Mouse (Mus musculus) embryonic fibroblast, embryonic 13.5 days (primary cell): ENCODE data around the gene Spag9. TPM values are rescaled to one million over a fixed set of nuclear protein-coding genes. Genes with fewer than 3 reads are reported as not detected.
"Not testable (repeated sequence)": the region's sequence is repeated elsewhere in the genome, so short reads cannot be mapped to it uniquely, and the experiment has no call there.

Source experiments
- H3K27ac ChIP-seq: 2 replicates; pipeline ENCODE4 v1.5.1; 2012; ENCODE audit warnings: low read length, control low read depth, inconsistent platforms; ENCODE audit not compliant: insufficient read depth
- H3K4me1 ChIP-seq: 2 replicates; pipeline ENCODE4 v1.6.1; 2011; ENCODE audit warnings: low read length; ENCODE audit not compliant: control insufficient read depth, insufficient read depth
- H3K4me3 ChIP-seq: 2 replicates; pipeline ENCODE4 v1.5.1; 2011; ENCODE audit warnings: mild to moderate bottlenecking, control low read depth, low read length; ENCODE audit not compliant: insufficient read depth
- CTCF ChIP-seq: IDR thresholded peaks from 2 replicates; pipeline ENCODE4 v1.5.1; 2011; ENCODE audit warnings: mild to moderate bottlenecking, control low read depth, low read length, moderate library complexity, borderline replicate concordance; ENCODE audit not compliant: insufficient read depth
- POLR2A ChIP-seq: IDR thresholded peaks from 2 replicates; pipeline ENCODE4 v1.6.1; 2011; ENCODE audit warnings: low read depth, mild to moderate bottlenecking, control low read depth, low read length, moderate library complexity
- polyA plus RNA-seq: library from polyadenylated mRNA; stranded (reverse); fragments of >200 nt; gene quantifications from 2 replicates; pipeline ENCODE4 v1.2.4, GENCODE M21; 2011; ENCODE audit warnings: low read depth; ENCODE audit not compliant: missing spikeins, insufficient read length

The Spag9 gene
- polyA plus RNA-seq, 1 experiment: 93.7 TPM

- Histone ChIP-seq H3K27ac (no peak overlapping the region), H3K4me3 (no peak overlapping the region), H3K4me1 (no peaks in the 10 kb centered on the region; the same call in 1 of the 2 replicates)
- TF ChIP-seq POLR2A (no peak), CTCF (no peak)
Observed at GRCm38 (mm10) chr11:94045016-94045415, 49.1 kb downstream of the Spag9 start.

GRCm38 (mm10) chr11:94047288-94047687, 51.4 kb downstream of the Spag9 start:
- Histone ChIP-seq H3K4me1 (no peaks in the 10 kb centered on the region; the same call in 1 of the 2 replicates), H3K4me3 (no peak overlapping the region), H3K27ac (no peak overlapping the region)
- TF ChIP-seq CTCF (no peak), POLR2A (no peak)

GRCm38 (mm10) chr11:94054176-94054575, 58.3 kb downstream of the Spag9 start:
- TF ChIP-seq POLR2A (no peak), CTCF (no peak)
- no peak overlapping the region for H3K27ac ChIP-seq

GRCm38 (mm10) chr11:94054901-94055300, 59.0 kb downstream of the Spag9 start:
- no peak overlapping the region for H3K27ac ChIP-seq
- H3K4me3 ChIP-seq: no peak overlapping the region
- TF ChIP-seq POLR2A (no peak), CTCF (no peak)
- no peaks in the 10 kb centered on the region for H3K4me1 ChIP-seq

More at GRCm38 (mm10) chr11:94054176-94054575, 58.3 kb downstream of the Spag9 start:
- Histone ChIP-seq H3K4me3 (no peak overlapping the region), H3K4me1 (no peaks in the 10 kb centered on the region)

GRCm38 (mm10) chr11:94063941-94064340, 68.0 kb downstream of the Spag9 start:
- H3K4me3 ChIP-seq: no peak overlapping the region
- H3K4me1 ChIP-seq: no peaks in the 10 kb centered on the region
- no peak for TF ChIP-seq CTCF
- TF ChIP-seq POLR2A: no peak
- no peak overlapping the region for H3K27ac ChIP-seq

GRCm38 (mm10) chr11:94070455-94070854, 74.6 kb downstream of the Spag9 start:
- Histone ChIP-seq H3K4me3 (no peak overlapping the region), H3K4me1 (no peaks in the 10 kb centered on the region), H3K27ac (no peak overlapping the region)
- TF ChIP-seq CTCF (no peak), POLR2A (no peak)

- Histone ChIP-seq H3K27ac (no peak overlapping the region), H3K4me3 (no peak overlapping the region), H3K4me1 (no peaks in the 10 kb centered on the region)
- TF ChIP-seq CTCF (no peak), POLR2A (no peak)
Observed at GRCm38 (mm10) chr11:94073283-94073682, 77.4 kb downstream of the Spag9 start.

GRCm38 (mm10) chr11:94086966-94087365, 91.1 kb downstream of the Spag9 start:
- H3K4me1 ChIP-seq, H3K4me3 ChIP-seq, H3K27ac ChIP-seq: not testable (repeated sequence)

GRCm38 (mm10) chr11:94090496-94090895, 94.6 kb downstream of the Spag9 start:
- peak overlapping the region; percentile 72; the same call in 1 of the 2 replicates for H3K27ac ChIP-seq
- H3K4me3 ChIP-seq: no peak overlapping the region
- TF ChIP-seq POLR2A (no peak), CTCF (no peak)
- peaks cover 6% of the 10 kb centered on the region; the same call in 1 of the 2 replicates for H3K4me1 ChIP-seq

- no peaks in the 10 kb centered on the region for H3K4me1 ChIP-seq
- H3K27ac ChIP-seq: no peak overlapping the region
- no peak overlapping the region for H3K4me3 ChIP-seq
- TF ChIP-seq CTCF (no peak), POLR2A (no peak)
Observed at GRCm38 (mm10) chr11:94097489-94097888, 101.6 kb downstream of the Spag9 start.

GRCm38 (mm10) chr11:94098840-94099239, 102.9 kb downstream of the Spag9 start:
- H3K4me3 ChIP-seq: no peak overlapping the region
- TF ChIP-seq CTCF (no peak), POLR2A (no peak)
- no peak overlapping the region for H3K27ac ChIP-seq

More at GRCm38 (mm10) chr11:94098840-94099239, 102.9 kb downstream of the Spag9 start:
- H3K4me1 ChIP-seq: no peaks in the 10 kb centered on the region
